Mouse (Mus musculus) induced T-regulatory cell, adult 2 months (primary cell): ENCODE measurements around the gene Ankub1.
A peak's percentile ranks its signal among the peaks of the same experiment; 100 is the strongest.

Experiments
- DNase-seq: peaks from one replicate; pipeline ENCODE4 v3.0.0-alpha.2; 2012; ENCODE audit warnings: low read depth

Ankub1 gene

DNA sequence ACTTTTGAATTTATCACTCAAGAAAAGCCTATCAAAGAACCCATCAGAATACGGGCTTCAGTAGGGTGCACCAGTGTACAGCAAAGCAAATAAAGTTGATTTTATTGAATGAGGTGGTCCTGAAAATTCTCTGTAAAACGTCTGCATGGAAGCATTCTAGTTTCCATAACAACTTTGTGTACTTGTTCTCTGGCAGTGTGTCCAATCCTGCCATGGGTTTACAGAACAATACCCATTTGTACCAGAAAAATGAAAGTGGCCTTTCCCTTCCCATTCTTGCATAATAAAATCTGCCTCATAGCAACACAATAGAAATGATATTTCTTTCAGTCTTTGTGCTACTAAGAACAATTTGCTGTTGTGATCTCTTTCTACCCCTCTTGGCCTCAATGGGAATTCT lies at the start of gene Ankub1:
Gene Ankub1, minus strand, starts transcription at position 81 of the 400 bp plus-strand sequence.
- no peak for DNase-seq

- DNase-seq, result no peak
Measured at GRCm38 (mm10) chr3:57739830-57740229, 47.2 kb upstream of the Ankub1 start.

- peak; percentile 10 for DNase-seq
Measured at GRCm38 (mm10) chr3:57736419-57737095, 44.0 kb upstream of the Ankub1 start.

DNA sequence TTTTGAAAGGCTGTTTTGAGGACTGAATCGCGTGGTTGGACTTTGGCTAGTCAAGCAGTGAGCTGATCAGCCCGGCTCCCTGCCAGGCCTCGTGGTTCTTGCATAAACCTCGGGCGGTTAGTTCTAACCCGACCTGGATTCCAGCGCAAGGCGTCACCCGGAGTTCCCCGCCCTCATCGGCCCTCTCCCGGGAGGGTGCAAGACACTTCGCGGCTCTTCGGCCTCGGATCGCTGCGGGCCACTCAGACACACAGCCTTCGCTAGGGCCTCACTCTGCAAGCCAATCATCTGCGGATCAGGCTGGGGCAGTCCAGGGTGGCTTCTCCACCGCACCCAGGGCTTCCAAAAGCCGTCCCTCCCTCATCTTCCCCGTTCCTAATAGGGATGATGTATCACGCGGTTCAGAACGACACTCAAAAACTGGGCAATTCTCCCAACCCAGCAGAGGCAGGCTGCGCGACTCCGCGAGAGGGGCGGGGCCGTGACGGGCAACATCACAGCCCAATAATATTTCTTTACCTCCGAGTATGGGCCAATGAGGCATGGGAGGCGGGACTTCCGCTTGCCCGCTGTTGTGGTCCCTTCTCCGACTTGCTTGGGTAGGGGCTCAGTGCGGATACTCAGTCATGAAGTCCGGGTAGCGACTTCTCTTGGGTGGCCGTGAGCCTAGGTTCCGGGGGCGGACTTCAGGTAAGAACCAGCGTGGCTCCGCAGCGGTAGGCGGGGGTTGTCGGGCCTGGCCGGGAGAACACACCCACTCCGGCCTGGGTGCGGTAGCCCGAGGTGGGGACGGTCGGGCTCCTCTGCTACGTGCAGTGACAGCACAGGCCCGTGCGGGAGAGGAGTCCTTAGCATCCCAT lies 43.1 kb upstream of the Ankub1 start, which contains the start of gene Rnf13:
Gene Rnf13, plus strand, starts transcription at position 552 of the 860 bp plus-strand sequence.
- DNase-seq, result peak; percentile 94

- DNase-seq, result no peak
Measured at GRCm38 (mm10) chr3:57732206-57732915, 39.8 kb upstream of the Ankub1 start.

DNA sequence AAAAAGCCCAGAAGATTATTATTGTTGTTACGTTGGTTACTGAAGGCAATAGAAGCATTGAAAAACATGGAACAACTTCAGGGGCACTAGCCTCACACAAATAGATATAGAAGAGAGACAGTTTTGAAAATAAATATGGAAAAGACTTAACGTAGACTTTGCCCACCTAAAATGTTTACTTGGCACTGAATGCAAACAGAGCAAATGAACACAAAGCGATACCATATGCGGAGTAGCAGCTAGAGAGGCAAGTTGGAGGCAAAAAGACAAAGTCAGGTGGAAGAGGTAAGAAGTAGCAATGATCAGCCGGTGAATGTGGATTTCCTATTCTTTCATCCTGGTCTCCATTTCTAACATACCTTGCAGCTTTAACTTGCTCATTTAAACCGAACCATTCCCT lies 21.6 kb upstream of the Ankub1 start:
- no peak for DNase-seq

DNA sequence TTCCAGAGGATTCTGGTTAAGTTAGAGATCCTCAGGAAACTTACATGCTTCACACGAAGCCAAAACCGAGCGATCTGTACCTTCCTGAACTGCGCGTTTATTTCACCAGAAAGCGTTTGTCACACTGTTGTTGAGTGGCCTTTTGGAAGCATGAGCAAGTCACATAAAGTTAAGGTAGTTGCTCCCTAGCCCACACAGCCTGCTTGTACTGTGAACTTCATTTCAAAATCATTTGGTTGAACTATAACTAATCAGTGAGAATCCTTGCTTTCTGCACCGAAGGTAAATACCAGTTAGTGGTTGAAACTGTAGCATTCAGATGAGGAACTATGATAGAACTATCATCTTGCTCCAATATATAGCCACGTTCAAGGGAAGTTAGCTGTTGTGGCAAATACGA lies 4.2 kb upstream of the Ankub1 start:
- DNase-seq, result no peak

DNA sequence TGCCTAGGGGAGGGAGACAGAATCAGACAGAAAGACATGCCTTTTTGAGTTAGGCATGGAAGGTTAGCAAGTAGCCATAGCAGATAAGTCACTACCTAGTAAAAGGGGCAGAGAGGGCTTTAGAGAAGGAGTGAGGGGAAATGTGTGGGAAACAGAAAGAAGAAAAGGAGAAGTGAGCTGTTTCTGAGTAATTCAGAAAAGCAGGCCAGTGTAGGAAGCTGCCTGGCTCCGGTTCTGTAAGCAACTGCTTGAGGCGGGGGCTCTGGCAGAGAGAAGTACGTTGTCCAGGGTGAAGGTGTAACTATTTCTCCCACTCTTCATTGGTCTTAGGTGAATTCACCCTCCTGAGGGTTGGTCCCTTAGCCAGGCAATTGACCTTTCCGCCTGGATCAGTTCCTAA lies 3.6 kb upstream of the Ankub1 start:
- no peak for DNase-seq

DNA sequence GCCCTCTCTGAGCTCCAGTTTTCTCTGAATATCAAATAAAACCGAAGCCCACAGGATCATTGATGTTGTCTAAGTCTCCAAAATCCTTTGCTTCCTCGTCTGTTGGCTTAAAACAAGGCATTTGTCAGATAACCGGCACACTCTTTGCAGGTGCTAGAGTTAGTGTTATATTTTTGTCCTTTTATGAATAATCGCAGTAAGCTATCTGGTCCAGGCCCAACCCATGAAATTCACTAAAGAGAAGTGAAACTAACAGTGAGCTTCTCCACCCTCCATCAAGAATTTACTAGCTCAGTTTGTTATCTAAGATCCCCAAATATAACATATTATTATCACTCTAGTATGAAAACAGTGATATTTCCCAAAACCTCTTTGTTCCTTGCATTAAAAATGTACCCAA lies 827 bp downstream of the Ankub1 start:
- DNase-seq, result no peak

- no peak for DNase-seq
Measured at GRCm38 (mm10) chr3:57677786-57678185, 14.8 kb downstream of the Ankub1 start.

GRCm38 (mm10) chr3:57674075-57674474 lies 18.5 kb downstream of the Ankub1 start:
- no peak for DNase-seq

DNA sequence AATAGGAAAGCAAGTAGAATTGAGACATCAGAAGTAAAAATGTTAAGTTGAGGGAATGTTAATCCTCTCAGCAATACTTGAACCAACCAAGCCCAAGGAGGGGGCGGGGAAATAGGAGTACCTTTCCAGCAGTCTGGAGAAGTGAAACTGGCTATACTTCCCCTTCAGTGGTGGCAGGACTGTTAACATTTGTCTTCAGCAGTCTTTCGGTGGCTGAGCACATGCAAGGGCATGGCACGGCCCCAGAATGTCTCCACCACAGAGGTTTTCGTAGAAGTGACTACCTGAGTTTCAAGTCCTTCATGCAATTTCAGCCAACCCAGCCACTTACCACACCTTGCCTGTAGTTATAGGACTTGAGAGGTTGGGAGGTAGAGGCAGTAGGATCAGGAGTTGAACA lies 19.0 kb downstream of the Ankub1 start:
- no peak for DNase-seq

DNA sequence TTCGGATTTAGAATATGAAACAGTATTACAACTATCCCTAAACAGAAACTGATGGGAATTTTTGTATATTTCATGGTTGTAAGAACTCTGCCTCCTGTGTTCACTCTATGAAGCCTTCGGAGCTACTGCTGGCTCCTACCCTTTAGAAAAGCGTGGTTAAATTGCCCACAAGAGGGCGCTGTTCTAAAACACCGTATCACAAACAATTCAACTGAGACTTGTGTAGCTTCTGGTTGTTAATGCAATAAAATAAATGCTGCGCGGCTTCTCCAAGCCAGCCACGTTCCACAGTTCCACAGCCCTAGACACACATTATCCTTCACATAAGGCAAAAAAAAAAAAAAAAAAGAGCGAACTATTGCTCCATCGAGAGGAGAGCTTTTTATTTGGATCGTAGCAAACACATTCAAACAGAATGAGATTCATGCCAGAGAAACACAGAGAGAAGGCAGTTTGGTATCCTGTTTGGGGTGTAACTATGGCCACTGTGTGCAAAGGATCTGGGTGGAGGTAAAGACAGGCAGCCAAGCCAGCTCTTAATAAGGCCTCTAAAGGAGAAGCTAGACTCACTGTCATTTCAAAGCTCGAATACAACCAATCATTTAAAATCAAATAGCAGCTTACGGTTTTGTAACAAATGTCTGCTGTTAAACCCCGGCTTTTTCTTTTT lies 25.4 kb downstream of the Ankub1 start:
- peak; percentile 78 for DNase-seq

DNA sequence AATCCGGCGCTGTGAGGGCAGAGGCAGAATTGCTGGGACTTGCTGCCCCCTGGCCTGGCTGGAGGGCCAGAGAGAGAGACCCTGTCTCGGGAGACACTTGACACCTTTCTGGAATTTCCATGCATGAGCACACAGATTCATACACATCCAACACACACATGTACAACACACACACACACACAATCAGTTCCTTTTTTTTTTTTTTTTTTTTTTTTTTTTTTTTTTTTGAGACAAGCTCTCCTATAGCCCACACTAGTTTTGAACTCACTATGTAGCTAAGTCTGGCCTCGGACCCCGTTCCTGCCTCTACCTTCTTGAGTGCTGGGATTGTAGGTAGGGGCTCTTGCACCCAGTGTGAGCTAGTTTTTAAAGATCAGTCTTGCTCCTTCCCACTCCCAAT lies 26.7 kb downstream of the Ankub1 start:
- no peak for DNase-seq

DNA sequence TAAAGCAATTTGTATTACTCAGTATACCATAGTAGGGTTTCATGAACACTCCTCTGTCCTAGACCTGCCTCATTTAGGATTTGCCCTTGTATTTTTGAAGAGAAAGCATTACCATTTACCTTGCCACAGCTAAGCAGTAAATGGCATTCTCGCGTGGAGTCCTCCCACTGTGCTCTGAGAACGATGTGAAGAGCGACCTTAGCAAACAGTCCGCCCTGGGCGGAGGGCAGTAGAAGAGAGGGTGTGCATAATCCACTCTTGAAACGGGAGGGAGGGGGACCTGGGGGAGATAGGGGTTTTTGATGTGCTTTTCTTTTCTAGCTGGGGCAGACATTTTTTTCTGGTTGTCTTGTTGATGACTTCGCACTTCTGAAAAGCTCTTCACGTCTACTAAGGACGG lies 27.9 kb downstream of the Ankub1 start:
- DNase-seq, result no peak

- DNase-seq, result peak; percentile 74
Measured at GRCm38 (mm10) chr3:57663731-57664130, 28.9 kb downstream of the Ankub1 start.

DNA sequence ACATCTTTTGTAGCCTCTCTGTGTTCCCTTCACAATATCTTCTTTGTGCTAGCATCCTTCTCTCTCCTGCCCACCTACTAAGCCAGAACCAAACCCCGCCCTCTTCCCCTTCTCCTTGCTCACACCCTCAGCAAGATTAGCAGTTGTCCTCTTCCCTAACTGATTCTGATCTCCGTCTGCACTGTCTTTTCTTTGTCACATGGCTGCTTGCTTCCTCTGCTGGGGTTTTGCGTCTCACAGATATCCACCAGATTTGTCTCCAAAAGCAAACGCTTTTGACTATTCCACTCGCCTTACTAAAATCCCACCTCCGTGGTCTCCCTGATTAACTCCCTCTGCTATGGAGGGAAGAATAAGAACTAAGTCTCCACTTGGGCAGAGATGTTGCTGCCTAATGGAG lies 34.0 kb downstream of the Ankub1 start:
- DNase-seq, result no peak

DNA sequence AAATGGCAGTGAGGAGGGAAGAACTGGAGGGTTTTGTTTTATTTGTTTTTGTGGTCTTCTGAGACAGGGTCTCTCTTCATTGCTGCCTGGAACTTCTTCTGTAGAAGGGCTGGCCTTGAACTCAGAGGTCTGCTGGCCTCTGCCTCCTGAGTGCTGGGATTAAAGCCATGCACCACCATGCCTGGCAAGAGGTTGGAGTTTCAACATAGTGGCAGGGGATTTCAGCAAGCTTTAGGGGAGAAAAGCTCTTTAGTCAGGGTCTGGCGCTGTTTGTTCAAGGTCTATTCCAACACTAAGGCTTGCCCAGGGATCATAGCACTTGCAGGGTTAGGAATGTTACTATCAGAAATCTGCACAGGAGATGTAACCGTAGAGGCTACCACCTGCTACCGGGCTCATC lies 39.0 kb downstream of the Ankub1 start:
- no peak for DNase-seq

DNA sequence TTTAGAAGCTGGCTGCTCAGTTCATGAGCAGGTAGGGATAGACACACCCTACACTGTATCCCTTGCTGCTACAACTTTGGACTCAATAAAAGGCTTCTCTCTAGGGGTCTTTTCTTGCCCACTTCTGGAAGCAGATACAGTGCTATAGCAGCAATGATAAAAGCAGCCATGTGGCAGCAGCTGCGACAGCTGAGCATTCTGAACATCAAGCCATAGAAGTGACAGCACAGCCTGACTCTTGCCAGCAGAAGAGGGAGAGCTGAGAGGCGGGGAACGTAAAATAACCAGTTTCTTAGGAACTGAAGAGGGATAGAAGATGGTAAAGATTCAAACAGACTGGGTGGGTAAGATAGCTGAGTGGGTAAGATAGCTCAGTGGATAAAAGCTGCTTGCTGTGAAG lies 40.1 kb downstream of the Ankub1 start:
- DNase-seq, result no peak

- DNase-seq, result no peak
Measured at GRCm38 (mm10) chr3:57651865-57652259, 40.7 kb downstream of the Ankub1 start.

GRCm38 (mm10) chr3:57651231-57651864 lies 41.3 kb downstream of the Ankub1 start, which contains the start of gene Commd2:
Commd2 (minus strand) TSS chr3:57651715.
- peak; percentile 92 for DNase-seq

DNA sequence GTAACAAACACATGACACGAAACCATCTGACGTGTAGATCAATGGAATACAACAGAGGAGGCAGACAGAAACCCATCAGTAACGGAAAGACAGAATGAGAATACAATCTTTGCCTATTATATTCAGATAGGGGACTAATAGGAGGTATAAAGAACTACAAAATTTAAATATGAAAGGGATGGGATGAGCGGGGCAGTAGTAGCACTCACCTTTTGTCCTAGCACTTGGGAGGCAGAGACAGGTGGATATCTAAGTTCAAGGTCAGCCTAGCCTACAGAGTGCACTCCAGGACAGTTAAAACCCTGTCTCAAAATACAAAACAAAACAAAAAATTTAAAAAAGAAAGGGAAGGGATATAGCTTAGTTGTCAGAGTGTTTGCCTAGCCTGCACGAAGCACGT lies 49.4 kb downstream of the Ankub1 start:
- no peak for DNase-seq
